Mouse (Mus musculus) induced T-regulatory cell, adult 2 months (primary cell): ENCODE data around the gene Brd4.
"Not testable (repeated sequence)": the region's sequence is repeated elsewhere in the genome, so short reads cannot be mapped to it uniquely, and the experiment has no call there.

ENCODE experiments used
- DNase-seq: peaks from one replicate; pipeline ENCODE4 v3.0.0-alpha.2; 2012; ENCODE audit warnings: low read depth

The Brd4 gene

GRCm38 (mm10) chr17:32229256-32229655 is 55.3 kb downstream of the Brd4 start:
- no peak for DNase-seq

- no peak for DNase-seq
Measured at GRCm38 (mm10) chr17:32220873-32221272, 63.6 kb downstream of the Brd4 start.

GRCm38 (mm10) chr17:32215587-32215986 is 68.9 kb downstream of the Brd4 start:
- DNase-seq: not testable (repeated sequence)

GRCm38 (mm10) chr17:32211554-32211953 is 73.0 kb downstream of the Brd4 start:
- not testable (repeated sequence) for DNase-seq

GRCm38 (mm10) chr17:32209752-32210151 is 74.8 kb downstream of the Brd4 start:
- peak; percentile 58 for DNase-seq

GRCm38 (mm10) chr17:32209144-32209543 is 75.4 kb downstream of the Brd4 start:
- no peak for DNase-seq

GRCm38 (mm10) chr17:32207586-32208245 is 76.8 kb downstream of the Brd4 start:
- DNase-seq: no peak

GRCm38 (mm10) chr17:32205345-32205744 is 79.2 kb downstream of the Brd4 start:
- no peak for DNase-seq

- no peak for DNase-seq
Measured at GRCm38 (mm10) chr17:32202972-32203371, 81.5 kb downstream of the Brd4 start.

- DNase-seq: peak; percentile 29
Measured at GRCm38 (mm10) chr17:32201086-32201485, 83.4 kb downstream of the Brd4 start.

GRCm38 (mm10) chr17:32199796-32200195 is 84.7 kb downstream of the Brd4 start:
- no peak for DNase-seq

GRCm38 (mm10) chr17:32197156-32197555 is 87.4 kb downstream of the Brd4 start:
- no peak for DNase-seq

- DNase-seq: no peak
Measured at GRCm38 (mm10) chr17:32195725-32196124, 88.8 kb downstream of the Brd4 start.

- no peak for DNase-seq
Measured at GRCm38 (mm10) chr17:32193010-32193409, 91.5 kb downstream of the Brd4 start.

GRCm38 (mm10) chr17:32189850-32190249 is 94.7 kb downstream of the Brd4 start:
- DNase-seq: peak; percentile 60

GRCm38 (mm10) chr17:32188863-32189636 is 95.5 kb downstream of the Brd4 start, which contains the start of gene Ephx3:
Gene Ephx3, minus strand, starts transcription at chr17:32189549.
- DNase-seq: peak; percentile 61

GRCm38 (mm10) chr17:32183017-32183416 is 101.5 kb downstream of the Brd4 start:
- DNase-seq: no peak

GRCm38 (mm10) chr17:32179621-32180491 is 104.7 kb downstream of the Brd4 start:
- no peak for DNase-seq

- DNase-seq: no peak
Measured at GRCm38 (mm10) chr17:32176919-32177318, 107.6 kb downstream of the Brd4 start.

- DNase-seq: no peak
Measured at GRCm38 (mm10) chr17:32173166-32173565, 111.4 kb downstream of the Brd4 start.

GRCm38 (mm10) chr17:32172485-32172884 is 112.0 kb downstream of the Brd4 start:
- no peak for DNase-seq

- no peak for DNase-seq
Measured at GRCm38 (mm10) chr17:32169518-32170225, 114.8 kb downstream of the Brd4 start.
